Comparison of ENCODE assay signal across 8 mouse cellular contexts in genomic region chr4:147938148-147939096, GRCm38 (mm10). TPM values are rescaled to one million over a fixed set of nuclear protein-coding genes. Genes with fewer than 3 reads are reported as not detected.
A peak's percentile ranks its signal among the peaks of the same experiment; 100 is the strongest.
DNase-seq lines count a peak whose midpoint lies in the region; ATAC-seq and TF ChIP-seq lines count a peak whose summit lies in the region.

No protein-coding gene starts in this region.

- H3K4me3 ChIP-seq in hindbrain, embryonic 11.5 days (ENCODE audit: low read depth, low read length), result no peak overlapping the region
- H3K4me3 ChIP-seq in hindbrain, embryonic 10.5 days, result no peak overlapping the region
- H3K4me3 ChIP-seq in embryonic facial prominence, embryonic 15.5 days (replicated peaks), result no peak overlapping the region
- H3K4me3 ChIP-seq in intestine, postnatal 0 days (ENCODE audit: low read depth, low read length), result no peak overlapping the region
- no peak overlapping the region for H3K4me3 ChIP-seq in midbrain, embryonic 11.5 days (ENCODE audit: low read depth, low read length)

- 72% methylated on average over 14 of the region's 14 CpGs for WGBS in hindbrain, embryonic 11.5 days
- 74% methylated on average over 14 of the region's 14 CpGs for WGBS in hindbrain, embryonic 10.5 days
- WGBS in embryonic facial prominence, embryonic 15.5 days, result 36% methylated on average over 14 of the region's 14 CpGs
- WGBS in intestine, postnatal 0 days, result 34% methylated on average over 14 of the region's 14 CpGs
- WGBS in midbrain, embryonic 11.5 days, result 76% methylated on average over 14 of the region's 14 CpGs

- peak; percentile 12 for DNase-seq in hindbrain, embryonic 11.5 days (ENCODE audit: low spot score)
- DNase-seq in hindbrain, embryonic 10.5 days (ENCODE audit: low spot score), result no peak
- DNase-seq in lung, postnatal 25 days (ENCODE audit: low spot score), result peak; percentile 36
- no peak for DNase-seq in layer of hippocampus, adult 9-10 months (ENCODE audit: low spot score)
- DNase-seq in midbrain, embryonic 11.5 days (ENCODE audit: low spot score, missing footprints), result no peak
- no peak for DNase-seq in cerebellum, adult 8-10 months

- no peaks in the 10 kb centered on the region for H3K36me3 ChIP-seq in hindbrain, embryonic 11.5 days (ENCODE audit: control insufficient read depth, insufficient read depth, low read length)
- H3K36me3 ChIP-seq in hindbrain, embryonic 10.5 days, result peaks cover 7% of the 10 kb centered on the region
- 0 out of 2 replicates have a peak, but pooled peaks cover 6% of the 10 kb centered on the region for H3K36me3 ChIP-seq in embryonic facial prominence, embryonic 15.5 days
- H3K36me3 ChIP-seq in intestine, postnatal 0 days (ENCODE audit: control insufficient read depth, insufficient read depth), result no peaks in the 10 kb centered on the region
- H3K36me3 ChIP-seq in midbrain, embryonic 11.5 days (ENCODE audit: control insufficient read depth, insufficient read depth, low read length), result no peaks in the 10 kb centered on the region

- no peak overlapping the region for H3K27ac ChIP-seq in hindbrain, embryonic 11.5 days (ENCODE audit: low read depth, low read length)
- no peak overlapping the region for H3K27ac ChIP-seq in hindbrain, embryonic 10.5 days
- H3K27ac ChIP-seq in embryonic facial prominence, embryonic 15.5 days (replicated peaks), result peak overlapping the region; percentile 93
- H3K27ac ChIP-seq in intestine, postnatal 0 days (ENCODE audit: low read depth, low read length), result peak overlapping the region; percentile 72
- H3K27ac ChIP-seq in midbrain, embryonic 11.5 days (ENCODE audit: low read depth, low read length), result no peak overlapping the region

- H3K4me1 ChIP-seq in hindbrain, embryonic 11.5 days (replicated peaks; ENCODE audit: control insufficient read depth, insufficient read depth, low read length), result peaks cover 6% of the 10 kb centered on the region
- H3K4me1 ChIP-seq in hindbrain, embryonic 10.5 days (replicated peaks), result peaks cover 70% of the 10 kb centered on the region
- H3K4me1 ChIP-seq in embryonic facial prominence, embryonic 15.5 days, result peaks cover 84% of the 10 kb centered on the region
- H3K4me1 ChIP-seq in intestine, postnatal 0 days (replicated peaks; ENCODE audit: control insufficient read depth, insufficient read depth, low read length), result peaks cover 11% of the 10 kb centered on the region
- H3K4me1 ChIP-seq in midbrain, embryonic 11.5 days (ENCODE audit: control insufficient read depth, insufficient read depth, low read length), result peaks cover 14% of the 10 kb centered on the region

- H3K4me2 ChIP-seq in hindbrain, embryonic 11.5 days (replicated peaks; ENCODE audit: low read depth, low read length), result no peak overlapping the region
- 0 out of 2 replicates have a peak overlapping the region, but pooled peaks have one; percentile 10 for H3K4me2 ChIP-seq in embryonic facial prominence, embryonic 15.5 days (replicated peaks)
- H3K4me2 ChIP-seq in intestine, postnatal 0 days (replicated peaks; ENCODE audit: low read depth), result peak overlapping the region; percentile 35
- H3K4me2 ChIP-seq in midbrain, embryonic 11.5 days, result no peak overlapping the region

- no peak for ATAC-seq in hindbrain, embryonic 11.5 days (ENCODE audit: low FRiP score)
- ATAC-seq in embryonic facial prominence, embryonic 15.5 days (ENCODE audit: insufficient number of reproducible peaks, low FRiP score, low TSS enrichment, low read depth), result no peak
- ATAC-seq in intestine, postnatal 0 days, result peak; percentile 26
- no peak for ATAC-seq in midbrain, embryonic 11.5 days (ENCODE audit: low FRiP score)

- no peaks in the 10 kb centered on the region for H3K27me3 ChIP-seq in hindbrain, embryonic 11.5 days (ENCODE audit: control insufficient read depth, insufficient read depth, low read length)
- peaks cover 8% of the 10 kb centered on the region; the same call in 1 of the 2 replicates for H3K27me3 ChIP-seq in hindbrain, embryonic 10.5 days (ENCODE audit: insufficient read depth, poor library complexity, severe bottlenecking)
- no peaks in the 10 kb centered on the region for H3K27me3 ChIP-seq in embryonic facial prominence, embryonic 15.5 days
- no peaks in the 10 kb centered on the region for H3K27me3 ChIP-seq in intestine, postnatal 0 days (replicated peaks; ENCODE audit: control insufficient read depth, insufficient read depth, low read length)
- H3K27me3 ChIP-seq in midbrain, embryonic 11.5 days (ENCODE audit: control insufficient read depth, insufficient read depth, low read length), result no peaks in the 10 kb centered on the region; the same call in 1 of the 2 replicates

- no peaks in the 10 kb centered on the region for H3K9me3 ChIP-seq in hindbrain, embryonic 11.5 days (ENCODE audit: control insufficient read depth, low read length)
- no peaks in the 10 kb centered on the region for H3K9me3 ChIP-seq in hindbrain, embryonic 10.5 days
- no peaks in the 10 kb centered on the region for H3K9me3 ChIP-seq in embryonic facial prominence, embryonic 15.5 days (replicated peaks)
- H3K9me3 ChIP-seq in intestine, postnatal 0 days (ENCODE audit: control insufficient read depth), result no peaks in the 10 kb centered on the region
- no peaks in the 10 kb centered on the region for H3K9me3 ChIP-seq in midbrain, embryonic 11.5 days (ENCODE audit: control insufficient read depth, low read length)

- no peak overlapping the region for H3K9ac ChIP-seq in hindbrain, embryonic 11.5 days (ENCODE audit: low read depth, low read length)
- no peak overlapping the region for H3K9ac ChIP-seq in embryonic facial prominence, embryonic 15.5 days
- H3K9ac ChIP-seq in intestine, postnatal 0 days (ENCODE audit: low read depth, low read length), result no peak overlapping the region
- no peak overlapping the region for H3K9ac ChIP-seq in midbrain, embryonic 11.5 days (ENCODE audit: low read length)

- no peak for TF ChIP-seq CTCF in intestine, postnatal 0 days (IDR thresholded peaks at IDR 0.05; ENCODE audit: low read depth)

RNA-seq across cellular contexts. Expression of gene Plod1, which starts 1.9 kb away (rescaled TPM):
- polyA plus RNA-seq in hindbrain, embryonic 11.5 days (2014; fragmentation: Nextera tagmentation; extraction: Ambion mirVana), result 28.2 and 28.7 TPM in 2 replicates
- 30.5 and 31.2 TPM in 2 replicates for polyA plus RNA-seq in hindbrain, embryonic 10.5 days (2016; fragmentation: Nextera tagmentation; extraction: Ambion mirVana)
- polyA plus RNA-seq in embryonic facial prominence, embryonic 15.5 days (2015; fragmentation: Nextera tagmentation; extraction: Ambion mirVana), result 92.0 and 93.3 TPM in 2 replicates
- polyA plus RNA-seq in intestine, postnatal 0 days (2015; fragmentation: Nextera tagmentation; extraction: Ambion mirVana), result 28.0 and 28.8 TPM in 2 replicates
- 24.2 and 25.8 TPM in 2 replicates for polyA plus RNA-seq in midbrain, embryonic 11.5 days (2014; fragmentation: Nextera tagmentation; extraction: Ambion mirVana)

RNA-seq across cellular contexts. Expression of gene 2510039O18Rik, which starts 2.3 kb away (rescaled TPM):
- 13.6 and 16.7 TPM in 2 replicates for polyA plus RNA-seq in hindbrain, embryonic 11.5 days (2014; fragmentation: Nextera tagmentation; extraction: Ambion mirVana)
- 11.9 and 14.9 TPM in 2 replicates for polyA plus RNA-seq in hindbrain, embryonic 10.5 days (2016; fragmentation: Nextera tagmentation; extraction: Ambion mirVana)
- polyA plus RNA-seq in embryonic facial prominence, embryonic 15.5 days (2015; fragmentation: Nextera tagmentation; extraction: Ambion mirVana), result 20.6 and 22.0 TPM in 2 replicates
- 25.7 and 26.3 TPM in 2 replicates for polyA plus RNA-seq in intestine, postnatal 0 days (2015; fragmentation: Nextera tagmentation; extraction: Ambion mirVana)
- 14.3 and 15.3 TPM in 2 replicates for polyA plus RNA-seq in midbrain, embryonic 11.5 days (2014; fragmentation: Nextera tagmentation; extraction: Ambion mirVana)

RNA-seq across cellular contexts. Expression of gene Mfn2, which starts 33.9 kb away (rescaled TPM):
- polyA plus RNA-seq in hindbrain, embryonic 11.5 days (2014; fragmentation: Nextera tagmentation; extraction: Ambion mirVana), result 33.2 and 39.0 TPM in 2 replicates
- polyA plus RNA-seq in hindbrain, embryonic 10.5 days (2016; fragmentation: Nextera tagmentation; extraction: Ambion mirVana), result 43.4 and 52.4 TPM in 2 replicates
- polyA plus RNA-seq in embryonic facial prominence, embryonic 15.5 days (2015; fragmentation: Nextera tagmentation; extraction: Ambion mirVana), result 38.6 and 39.4 TPM in 2 replicates
- 44.2 and 46.9 TPM in 2 replicates for polyA plus RNA-seq in intestine, postnatal 0 days (2015; fragmentation: Nextera tagmentation; extraction: Ambion mirVana)
- polyA plus RNA-seq in midbrain, embryonic 11.5 days (2014; fragmentation: Nextera tagmentation; extraction: Ambion mirVana), result 36.8 and 42.4 TPM in 2 replicates

RNA-seq across cellular contexts. Expression of gene Nppb, which starts 47.2 kb away (rescaled TPM):
- polyA plus RNA-seq in hindbrain, embryonic 11.5 days (2014; fragmentation: Nextera tagmentation; extraction: Ambion mirVana), result 0.23 and 0.39 TPM in 2 replicates
- 0.29 TPM in 1 of 2 replicates, not detected in the other for polyA plus RNA-seq in hindbrain, embryonic 10.5 days (2016; fragmentation: Nextera tagmentation; extraction: Ambion mirVana)
- polyA plus RNA-seq in embryonic facial prominence, embryonic 15.5 days (2015; fragmentation: Nextera tagmentation; extraction: Ambion mirVana), result 0.37 and 0.44 TPM in 2 replicates
- not detected in 2 replicates for polyA plus RNA-seq in intestine, postnatal 0 days (2015; fragmentation: Nextera tagmentation; extraction: Ambion mirVana)
- 0.23 and 0.29 TPM in 2 replicates for polyA plus RNA-seq in midbrain, embryonic 11.5 days (2014; fragmentation: Nextera tagmentation; extraction: Ambion mirVana)

Comparison
In these comparisons a context has a peak if more than half of its experiments do, and no peak if none do; other contexts are left out.
1. DNase-seq: peak in hindbrain, embryonic 11.5 days (single experiment) and lung, postnatal 25 days (single experiment); none in hindbrain, embryonic 10.5 days (single experiment), layer of hippocampus, adult 9-10 months (single experiment), midbrain, embryonic 11.5 days (single experiment) and cerebellum, adult 8-10 months (single experiment).
2. H3K27ac ChIP-seq: peak in embryonic facial prominence, embryonic 15.5 days (single experiment) and intestine, postnatal 0 days (single experiment); none in hindbrain, embryonic 11.5 days (single experiment), hindbrain, embryonic 10.5 days (single experiment) and midbrain, embryonic 11.5 days (single experiment).
3. H3K4me2 ChIP-seq: peak in embryonic facial prominence, embryonic 15.5 days (single experiment) and intestine, postnatal 0 days (single experiment); none in hindbrain, embryonic 11.5 days (single experiment) and midbrain, embryonic 11.5 days (single experiment).